Mouse (Mus musculus) hindbrain, embryonic 12.5 days (tissue): ENCODE results near the gene Muc1. TPM values are rescaled to one million over a fixed set of nuclear protein-coding genes. Genes with fewer than 3 reads are reported as not detected.
"Not testable (repeated sequence)": the region's sequence is repeated elsewhere in the genome, so short reads cannot be mapped to it uniquely, and the experiment has no call there.

Experiments used
- ATAC-seq: fragments of 200-750 bp; cut with Nextera tagmentation; 2 replicates; pipeline ENCODE4 v1.8.0; 2017; ENCODE audit warnings: moderate TSS enrichment; ENCODE audit not compliant: low FRiP score
- H3K27ac ChIP-seq: fragments of 300-500 bp; sonication (generic); 2 replicates; pipeline ENCODE4 v1.5.1; 2016; ENCODE audit warnings: mild to moderate bottlenecking
- H3K27me3 ChIP-seq: fragments of 300-500 bp; sonication (generic); 2 replicates; pipeline ENCODE4 v1.6.1; 2016; ENCODE audit warnings: mild to moderate bottlenecking
- H3K36me3 ChIP-seq: fragments of 300-500 bp; sonication (generic); 2 replicates; pipeline ENCODE4 v1.6.1; 2016; ENCODE audit warnings: mild to moderate bottlenecking
- H3K4me1 ChIP-seq: fragments of 300-500 bp; sonication (generic); 2 replicates; pipeline ENCODE4 v1.6.1; 2016
- H3K4me2 ChIP-seq: fragments of 300-500 bp; sonication (generic); replicated peaks from 2 replicates; pipeline ENCODE4 v1.6.1; 2016; ENCODE audit warnings: mild to moderate bottlenecking
- H3K4me3 ChIP-seq: fragments of 300-500 bp; sonication (generic); 2 replicates; pipeline ENCODE4 v1.5.1; 2016; ENCODE audit warnings: mild to moderate bottlenecking
- H3K9ac ChIP-seq: fragments of 300-500 bp; sonication (generic); 2 replicates; pipeline ENCODE4 v1.6.1; 2016; ENCODE audit warnings: mild to moderate bottlenecking, moderate library complexity
- H3K9me3 ChIP-seq: fragments of 300-500 bp; sonication (generic); replicated peaks from 2 replicates; pipeline ENCODE4 v1.6.1; 2016; ENCODE audit warnings: mild to moderate bottlenecking
- WGBS: fragments of 180-500 bp; shearing (Covaris S2); methylation state at CpG from one replicate; pipeline ENCODE4 v1.1.7; 2016; 5-methylcytosine and 5-hydroxymethylcytosine counted together
- polyA plus RNA-seq: library from polyadenylated mRNA; unstranded; fragments of >200 nt; fragmentation: Nextera tagmentation; extraction: Ambion mirVana; gene quantifications from 2 replicates; pipeline ENCODE4 v1.2.1, GENCODE M21; 2016

Gene Muc1
- polyA plus RNA-seq, 1 experiment from 2014 or later = 1.5 TPM

DNA sequence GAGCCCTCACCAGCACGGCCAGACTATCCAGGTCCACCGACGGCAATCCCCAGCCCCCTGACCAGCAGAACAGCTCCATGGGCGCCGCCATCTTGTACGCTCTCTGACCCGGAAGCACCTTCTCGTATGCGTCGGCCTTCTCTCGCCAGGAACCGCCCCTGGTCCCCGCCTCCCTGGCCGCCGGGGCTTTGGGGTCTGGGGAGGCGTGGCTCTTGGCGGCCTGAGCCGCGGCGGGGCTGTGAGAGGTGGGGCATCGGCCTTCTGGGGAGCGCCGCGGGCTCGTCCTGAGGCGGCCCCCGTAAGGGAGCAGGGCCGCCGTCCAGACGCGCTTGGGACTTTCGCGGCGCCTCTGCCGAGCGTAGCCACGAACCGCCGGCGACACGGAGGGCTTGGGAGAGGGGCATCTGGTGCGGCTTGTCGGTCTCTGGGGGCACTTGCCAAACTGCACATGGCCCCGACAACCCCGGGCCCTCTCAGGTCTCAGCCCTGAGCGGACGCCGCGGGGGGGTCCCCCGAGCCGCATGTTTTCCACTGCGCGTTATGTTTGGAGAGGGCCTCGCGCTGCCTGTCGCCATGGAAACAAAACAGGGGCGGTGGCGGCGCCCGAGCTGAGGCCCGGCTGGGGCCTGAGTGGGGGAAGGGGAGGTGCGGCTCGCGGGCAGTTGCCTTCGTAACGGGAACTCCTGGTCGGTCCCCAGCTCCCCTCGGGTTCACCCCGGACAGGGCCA, 14.9 kb upstream of the Muc1 start:
- Histone ChIP-seq H3K9me3 (no peaks in the 10 kb centered on the region), H3K4me1 (peaks cover 32% of the 10 kb centered on the region), H3K4me3 (peak overlapping the region; percentile 59), H3K9ac (peak overlapping the region; percentile 78), H3K27me3 (no peaks in the 10 kb centered on the region), H3K27ac (peak overlapping the region; percentile 98), H3K4me2 (peak overlapping the region; percentile 80), H3K36me3 (peaks cover 21% of the 10 kb centered on the region)
- ATAC-seq = peak; percentile 88
- WGBS = under 1% methylated on average over 69 of the region's 69 CpGs

DNA sequence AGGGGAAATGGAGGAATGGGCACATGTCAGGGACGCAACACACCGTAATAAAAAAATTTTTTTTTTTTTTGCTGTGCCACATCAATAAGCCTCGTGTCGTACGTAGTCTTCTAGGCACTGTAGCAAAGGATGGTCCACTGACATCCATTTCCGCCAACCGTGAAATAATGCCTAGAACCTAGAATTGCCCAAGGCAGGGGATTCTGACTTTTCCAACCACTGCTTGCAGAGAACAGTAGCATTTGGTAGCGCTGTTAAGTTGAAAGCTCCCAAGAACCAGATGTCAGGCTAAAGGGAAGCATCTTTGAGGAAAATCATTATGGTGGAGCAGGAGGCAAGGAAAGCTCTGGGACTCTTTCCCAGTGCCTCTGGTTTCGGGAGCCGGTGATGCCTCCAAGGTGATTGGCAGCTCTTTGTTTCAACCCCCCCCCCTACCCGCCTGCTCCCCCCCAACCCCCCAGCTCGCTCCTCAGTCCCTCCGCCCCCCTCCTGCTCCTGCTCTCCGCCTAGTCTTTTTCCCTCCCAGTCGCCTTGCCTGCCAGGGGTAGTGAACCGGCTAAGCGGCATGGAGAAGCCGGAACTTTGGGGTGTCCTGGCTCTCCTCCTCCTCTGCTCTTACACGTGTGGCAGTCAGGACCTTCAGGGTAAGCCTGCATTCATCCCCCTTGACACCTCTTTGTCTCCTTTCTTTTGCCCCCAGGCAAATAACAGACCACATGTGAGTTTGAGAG, 14.0 kb upstream of the Muc1 start, which contains the start of gene Thbs3:
TSS of gene Thbs3 (plus strand) at position 500 of the 731 bp plus-strand sequence.
- Histone ChIP-seq H3K9me3 (no peaks in the 10 kb centered on the region), H3K9ac (peak within 1 kb of the TSS; percentile 78), H3K4me1 (peaks cover 38% of the 10 kb centered on the region), H3K4me3 (peak within 1 kb of the TSS; percentile 59), H3K36me3 (peaks cover 14% of the 10 kb centered on the region), H3K4me2 (peak within 1 kb of the TSS; percentile 80), H3K27ac (peak within 1 kb of the TSS; percentile 98), H3K27me3 (no peaks in the 10 kb centered on the region)
- under 1% methylated on average over 18 of the region's 19 CpGs for WGBS
- ATAC-seq = peak; percentile 27; the same call in 1 of the 2 replicates

DNA sequence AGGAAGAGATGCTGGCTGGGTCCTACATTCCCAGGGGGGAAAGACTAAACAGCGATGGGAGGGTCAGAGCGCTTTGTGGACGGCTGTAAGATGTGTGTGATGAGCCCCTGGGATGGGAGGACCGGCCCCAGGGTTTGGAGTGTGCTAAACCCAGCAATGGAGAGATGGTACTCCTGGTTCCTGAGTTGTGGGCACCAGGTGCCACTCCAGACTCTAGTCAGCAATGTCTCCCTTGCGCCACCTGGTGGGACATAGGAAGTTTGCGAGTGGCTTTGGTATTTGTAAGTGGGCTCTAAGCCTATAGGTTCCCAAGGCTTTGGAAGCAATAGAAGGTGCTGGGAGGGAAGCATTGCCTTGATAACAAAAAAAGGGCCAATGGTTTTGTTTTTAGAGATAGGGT, 13.0 kb upstream of the Muc1 start:
- WGBS = under 1% methylated on average over 6 of the region's 6 CpGs
- Histone ChIP-seq H3K27me3 (no peaks in the 10 kb centered on the region), H3K36me3 (peaks cover 8% of the 10 kb centered on the region; the same call in 1 of the 2 replicates), H3K27ac (peak overlapping the region; percentile 98), H3K9ac (peak overlapping the region; percentile 56), H3K4me1 (peaks cover 40% of the 10 kb centered on the region), H3K4me2 (peak overlapping the region; percentile 80), H3K4me3 (peak overlapping the region; percentile 59), H3K9me3 (no peaks in the 10 kb centered on the region)
- ATAC-seq = peak; percentile 13

DNA sequence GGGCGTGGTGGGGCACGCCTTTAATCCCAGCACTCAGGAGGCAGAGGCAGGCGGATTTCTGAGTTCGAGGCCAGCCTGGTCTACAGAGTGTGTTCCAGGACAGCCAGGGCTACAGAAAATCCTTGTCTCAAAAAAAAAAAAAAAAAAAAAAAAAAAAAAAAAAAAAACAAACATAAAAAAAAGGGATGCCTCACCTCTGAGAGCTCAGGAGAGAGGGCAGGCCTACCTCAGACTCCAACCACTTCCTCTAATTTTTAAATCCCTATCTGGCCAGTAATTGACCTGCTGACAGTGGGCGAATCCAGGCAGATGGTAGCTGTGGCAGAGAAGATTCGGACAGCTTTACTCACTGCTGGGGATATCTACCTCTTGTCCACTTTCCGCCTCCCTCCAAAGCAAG, 12.4 kb upstream of the Muc1 start:
- H3K4me1 ChIP-seq = peaks cover 43% of the 10 kb centered on the region

DNA sequence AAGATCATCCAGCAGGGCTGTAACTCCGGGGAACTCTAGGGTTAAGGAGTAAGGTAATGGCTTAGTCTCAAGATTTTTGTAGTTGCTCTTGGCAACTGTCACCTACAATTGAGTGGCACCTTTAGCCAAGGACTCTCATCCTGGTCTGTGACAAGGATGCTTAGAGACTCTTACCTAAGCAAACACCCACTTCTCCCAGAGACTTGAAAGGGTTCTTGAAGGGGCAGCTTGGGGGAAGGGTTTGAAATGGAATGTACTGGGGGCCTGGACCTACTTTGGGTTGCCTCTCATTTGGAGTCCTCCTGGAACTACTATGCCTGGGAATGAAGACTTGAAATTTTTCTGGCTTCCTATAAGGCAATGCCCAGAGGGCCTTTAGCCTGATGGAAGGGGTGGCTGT, 10.6 kb upstream of the Muc1 start:
- Histone ChIP-seq H3K4me2 (no peak overlapping the region), H3K27ac (peak overlapping the region; percentile 12; the same call in 1 of the 2 replicates), H3K4me3 (no peak overlapping the region), H3K36me3 (peaks cover 26% of the 10 kb centered on the region), H3K27me3 (no peaks in the 10 kb centered on the region), H3K4me1 (peaks cover 39% of the 10 kb centered on the region), H3K9me3 (no peaks in the 10 kb centered on the region), H3K9ac (no peak overlapping the region)
- ATAC-seq = no peak
- 82% methylated on average over 1 of the region's 1 CpGs for WGBS

More for the DNA sequence above, 12.4 kb upstream of the Muc1 start:
- H3K27me3 ChIP-seq, H3K9me3 ChIP-seq, ATAC-seq, H3K4me3 ChIP-seq: not testable (repeated sequence)
- Histone ChIP-seq H3K4me2 (peak overlapping the region; percentile 80), H3K27ac (peak overlapping the region; percentile 98), H3K36me3 (peaks cover 12% of the 10 kb centered on the region), H3K9ac (0 out of 2 replicates have a peak overlapping the region, but pooled peaks have one; percentile 18)
- WGBS = 78% methylated on average over 7 of the region's 7 CpGs

DNA sequence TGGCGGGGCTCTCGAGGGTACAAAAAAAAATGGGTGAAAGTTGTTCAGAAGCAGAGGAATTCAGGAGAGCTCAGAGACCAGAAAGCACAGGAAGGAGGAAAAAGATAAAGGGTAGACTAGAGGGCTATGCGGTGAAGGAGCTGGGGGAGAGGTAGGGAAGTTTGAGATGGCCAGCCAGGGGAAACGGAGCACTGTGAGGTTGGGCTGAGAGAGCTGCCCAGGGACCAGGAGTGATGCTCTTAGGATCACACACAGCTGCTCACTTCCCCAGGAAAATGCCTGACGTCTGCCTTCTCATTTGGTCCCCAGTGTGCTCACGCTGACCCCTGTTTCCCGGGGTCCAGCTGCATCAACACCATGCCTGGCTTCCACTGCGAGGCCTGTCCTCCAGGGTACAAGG, 9.3 kb upstream of the Muc1 start:
- ATAC-seq = no peak
- peaks cover 51% of the 10 kb centered on the region for H3K4me1 ChIP-seq
- peaks cover 36% of the 10 kb centered on the region for H3K36me3 ChIP-seq

DNA sequence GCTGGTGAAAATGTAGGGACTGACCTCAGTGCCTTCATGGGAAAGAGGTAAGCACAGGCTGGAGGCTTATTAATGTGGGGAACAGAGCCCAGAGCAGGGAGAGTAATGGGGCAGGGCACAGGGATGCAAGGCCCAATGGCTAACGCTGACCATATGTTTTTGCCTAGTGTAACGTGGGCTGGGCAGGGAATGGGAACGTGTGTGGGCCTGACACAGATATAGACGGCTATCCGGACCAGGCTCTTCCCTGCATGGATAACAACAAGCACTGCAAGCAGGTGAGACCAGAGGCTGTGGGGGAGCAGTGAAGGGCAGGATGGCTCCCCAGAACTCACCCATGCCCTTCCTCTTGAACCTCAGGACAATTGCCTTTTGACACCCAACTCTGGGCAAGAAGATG, 7.7 kb upstream of the Muc1 start:
- ATAC-seq = no peak
- Histone ChIP-seq H3K36me3 (peaks cover 36% of the 10 kb centered on the region), H3K27me3 (no peaks in the 10 kb centered on the region), H3K9me3 (no peaks in the 10 kb centered on the region), H3K4me2 (no peak overlapping the region), H3K27ac (no peak overlapping the region), H3K4me3 (no peak overlapping the region), H3K9ac (peak overlapping the region; percentile 35; the same call in 1 of the 2 replicates), H3K4me1 (peaks cover 51% of the 10 kb centered on the region)
- WGBS = 67% methylated on average over 5 of the region's 5 CpGs

More for the DNA sequence above, 9.3 kb upstream of the Muc1 start:
- H3K27me3 ChIP-seq = no peaks in the 10 kb centered on the region
- peak overlapping the region; percentile 44; the same call in 1 of the 2 replicates for H3K27ac ChIP-seq
- no peak overlapping the region for H3K4me3 ChIP-seq
- no peaks in the 10 kb centered on the region for H3K9me3 ChIP-seq
- H3K9ac ChIP-seq = no peak overlapping the region; the same call in 1 of the 2 replicates
- 46% methylated on average over 8 of the region's 8 CpGs for WGBS
- H3K4me2 ChIP-seq = no peak overlapping the region

DNA sequence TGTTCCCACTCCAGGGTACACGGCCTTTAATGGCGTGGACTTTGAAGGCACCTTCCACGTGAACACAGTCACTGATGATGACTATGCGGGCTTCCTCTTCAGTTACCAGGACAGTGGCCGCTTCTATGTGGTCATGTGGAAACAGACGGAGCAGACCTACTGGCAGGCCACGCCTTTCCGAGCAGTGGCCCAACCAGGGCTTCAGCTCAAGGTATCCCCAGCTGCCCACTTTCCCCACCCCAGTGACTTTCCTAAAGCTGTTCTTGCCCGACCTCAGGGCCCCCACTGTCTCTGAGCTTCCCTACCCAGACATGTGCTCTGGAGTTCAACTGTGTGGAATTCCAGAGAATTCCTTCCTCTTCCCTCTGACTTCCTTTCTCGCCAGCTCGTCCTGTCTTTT, 4.1 kb upstream of the Muc1 start:
- H3K27ac ChIP-seq = peak overlapping the region; percentile 88
- H3K4me2 ChIP-seq = peak overlapping the region; percentile 70
- WGBS = 38% methylated on average over 11 of the region's 11 CpGs
- H3K4me3 ChIP-seq = peak overlapping the region; percentile 49
- peaks cover 66% of the 10 kb centered on the region for H3K4me1 ChIP-seq
- peak overlapping the region; percentile 76 for H3K9ac ChIP-seq
- H3K27me3 ChIP-seq = no peaks in the 10 kb centered on the region
- peaks cover 34% of the 10 kb centered on the region; the same call in 1 of the 2 replicates for H3K36me3 ChIP-seq
- no peaks in the 10 kb centered on the region for H3K9me3 ChIP-seq
- ATAC-seq = 0 out of 2 replicates have a peak, but pooled peaks have one; percentile 4

DNA sequence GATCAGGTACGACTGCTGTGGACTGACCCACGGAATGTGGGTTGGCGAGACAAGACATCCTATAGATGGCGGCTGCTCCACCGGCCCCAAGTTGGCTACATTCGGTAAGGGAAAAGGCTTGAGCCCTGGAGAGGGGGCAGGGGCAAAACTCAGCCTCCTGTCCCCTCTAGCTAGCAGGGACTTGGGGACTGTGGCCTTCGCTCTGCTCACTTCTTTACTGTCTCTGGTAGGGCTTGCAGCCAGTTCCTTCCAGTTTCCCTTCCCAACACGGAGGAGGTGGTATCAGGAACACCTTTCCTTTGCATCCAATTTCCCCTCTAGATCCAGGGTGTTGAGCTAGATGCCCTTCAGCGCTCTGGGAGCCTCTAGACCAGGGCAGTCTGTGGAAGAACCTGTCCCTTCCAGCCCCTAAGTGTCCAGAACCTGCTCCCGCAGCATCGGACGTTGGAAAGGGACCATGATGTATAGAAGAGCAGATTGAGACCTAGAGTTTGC, 3.5 kb upstream of the Muc1 start:
- peaks cover 30% of the 10 kb centered on the region; the same call in 1 of the 2 replicates for H3K36me3 ChIP-seq
- no peak for ATAC-seq

DNA sequence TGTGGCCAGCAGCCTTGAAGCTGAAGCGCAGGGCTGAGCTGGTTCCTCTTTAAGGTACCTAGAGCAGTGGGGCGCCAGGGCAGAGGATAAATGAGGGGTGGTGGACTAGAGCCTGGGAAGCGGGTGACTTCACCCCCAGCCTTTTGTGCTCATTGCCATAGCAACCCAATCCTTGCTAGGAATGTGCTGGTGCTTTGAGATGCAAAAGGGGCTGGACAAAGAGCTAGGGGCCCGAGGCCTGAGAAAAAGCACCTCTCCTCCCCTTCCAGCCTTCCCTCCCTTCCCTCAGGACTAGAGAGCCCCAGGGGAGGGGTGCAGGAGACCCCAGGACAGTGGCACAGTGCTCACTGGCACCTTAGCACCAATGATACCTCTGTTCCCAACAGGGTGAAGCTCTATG, 2.9 kb upstream of the Muc1 start:
- no peaks in the 10 kb centered on the region; the same call in 1 of the 2 replicates for H3K27me3 ChIP-seq
- peak; percentile 62 for ATAC-seq
- WGBS = 20% methylated on average over 4 of the region's 4 CpGs
- no peaks in the 10 kb centered on the region for H3K9me3 ChIP-seq
- peak overlapping the region; percentile 70 for H3K4me2 ChIP-seq
- peaks cover 29% of the 10 kb centered on the region; the same call in 1 of the 2 replicates for H3K36me3 ChIP-seq
- H3K9ac ChIP-seq = peak overlapping the region; percentile 76
- H3K27ac ChIP-seq = peak overlapping the region; percentile 88
- H3K4me3 ChIP-seq = peak overlapping the region; percentile 49
- H3K4me1 ChIP-seq = peaks cover 62% of the 10 kb centered on the region

More for the DNA sequence above, 3.5 kb upstream of the Muc1 start:
- Histone ChIP-seq H3K27ac (peak overlapping the region; percentile 88), H3K9me3 (no peaks in the 10 kb centered on the region), H3K9ac (peak overlapping the region; percentile 76), H3K4me1 (peaks cover 64% of the 10 kb centered on the region), H3K27me3 (no peaks in the 10 kb centered on the region; the same call in 1 of the 2 replicates), H3K4me3 (peak overlapping the region; percentile 49), H3K4me2 (peak overlapping the region; percentile 70)
- 23% methylated on average over 12 of the region's 12 CpGs for WGBS

DNA sequence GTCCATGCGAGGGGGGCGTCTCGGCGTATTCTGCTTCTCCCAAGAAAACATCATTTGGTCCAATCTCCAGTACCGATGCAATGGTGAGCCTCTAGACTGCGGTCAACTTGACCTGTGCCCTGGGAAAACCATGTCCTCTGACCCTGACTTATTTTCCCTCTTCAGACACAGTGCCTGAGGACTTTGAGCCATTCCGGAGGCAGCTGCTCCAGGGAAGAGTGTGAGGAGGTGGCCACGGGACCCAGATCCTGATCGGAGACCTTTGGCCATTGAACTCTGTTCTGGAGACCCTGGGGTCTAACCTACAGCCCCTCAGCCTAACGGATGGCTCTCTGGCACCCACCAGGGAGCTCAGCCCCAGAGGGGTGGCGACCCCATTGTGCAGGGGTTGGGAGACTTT, 2.5 kb upstream of the Muc1 start:
- 7% methylated on average over 11 of the region's 11 CpGs for WGBS
- H3K9me3 ChIP-seq = no peaks in the 10 kb centered on the region
- no peak; the same call in 1 of the 2 replicates for ATAC-seq
- H3K4me2 ChIP-seq = peak overlapping the region; percentile 70
- H3K36me3 ChIP-seq = peaks cover 25% of the 10 kb centered on the region; the same call in 1 of the 2 replicates
- peak overlapping the region; percentile 49 for H3K4me3 ChIP-seq
- H3K4me1 ChIP-seq = peaks cover 60% of the 10 kb centered on the region
- peak overlapping the region; percentile 76 for H3K9ac ChIP-seq
- no peaks in the 10 kb centered on the region; the same call in 1 of the 2 replicates for H3K27me3 ChIP-seq
- peak overlapping the region; percentile 88 for H3K27ac ChIP-seq

DNA sequence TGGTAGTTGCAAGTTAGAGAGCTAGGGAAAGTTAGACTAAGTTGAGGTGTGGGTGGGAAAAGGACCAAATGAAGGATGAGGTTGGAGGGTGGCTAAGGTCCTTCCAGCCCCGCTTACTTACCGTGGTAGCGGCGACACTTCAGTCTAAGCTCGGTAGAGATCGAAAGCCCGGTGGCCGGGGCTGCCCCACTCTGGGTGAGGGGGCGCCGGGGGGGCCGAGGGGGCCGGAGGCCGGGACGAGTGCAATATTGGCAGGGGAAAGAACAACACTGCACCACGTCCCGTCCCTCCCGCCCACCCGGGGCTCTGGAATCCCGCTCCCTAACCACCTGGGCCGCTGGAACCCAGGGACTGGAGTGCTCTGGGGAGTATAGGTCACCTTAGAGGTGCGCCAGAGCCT, 2.0 kb upstream of the Muc1 start, which contains the start of gene Mtx1:
TSS of gene Mtx1 (minus strand) at position 189 of the 400 bp plus-strand sequence.
- Histone ChIP-seq H3K9ac (peak within 1 kb of the TSS; percentile 76), H3K4me2 (peak within 1 kb of the TSS; percentile 70), H3K27me3 (no peaks in the 10 kb centered on the region; the same call in 1 of the 2 replicates), H3K4me3 (peak within 1 kb of the TSS; percentile 49), H3K36me3 (peaks cover 20% of the 10 kb centered on the region; the same call in 1 of the 2 replicates), H3K9me3 (no peaks in the 10 kb centered on the region), H3K27ac (peak within 1 kb of the TSS; percentile 88), H3K4me1 (peaks cover 60% of the 10 kb centered on the region)
- peak; percentile 5 for ATAC-seq
- 2% methylated on average over 21 of the region's 21 CpGs for WGBS
